Mouse (Mus musculus): ENCODE data around the gene Dido1. TPM values are rescaled to one million over a fixed set of nuclear protein-coding genes. Genes with fewer than 3 reads are reported as not detected.
"Not testable (repeated sequence)": the region's sequence is repeated elsewhere in the genome, so short reads cannot be mapped to it uniquely, and the experiment has no call there.

The Dido1 gene
- polyA plus RNA-seq, 1 experiment from 2014 or later: 15.8 TPM

DNA sequence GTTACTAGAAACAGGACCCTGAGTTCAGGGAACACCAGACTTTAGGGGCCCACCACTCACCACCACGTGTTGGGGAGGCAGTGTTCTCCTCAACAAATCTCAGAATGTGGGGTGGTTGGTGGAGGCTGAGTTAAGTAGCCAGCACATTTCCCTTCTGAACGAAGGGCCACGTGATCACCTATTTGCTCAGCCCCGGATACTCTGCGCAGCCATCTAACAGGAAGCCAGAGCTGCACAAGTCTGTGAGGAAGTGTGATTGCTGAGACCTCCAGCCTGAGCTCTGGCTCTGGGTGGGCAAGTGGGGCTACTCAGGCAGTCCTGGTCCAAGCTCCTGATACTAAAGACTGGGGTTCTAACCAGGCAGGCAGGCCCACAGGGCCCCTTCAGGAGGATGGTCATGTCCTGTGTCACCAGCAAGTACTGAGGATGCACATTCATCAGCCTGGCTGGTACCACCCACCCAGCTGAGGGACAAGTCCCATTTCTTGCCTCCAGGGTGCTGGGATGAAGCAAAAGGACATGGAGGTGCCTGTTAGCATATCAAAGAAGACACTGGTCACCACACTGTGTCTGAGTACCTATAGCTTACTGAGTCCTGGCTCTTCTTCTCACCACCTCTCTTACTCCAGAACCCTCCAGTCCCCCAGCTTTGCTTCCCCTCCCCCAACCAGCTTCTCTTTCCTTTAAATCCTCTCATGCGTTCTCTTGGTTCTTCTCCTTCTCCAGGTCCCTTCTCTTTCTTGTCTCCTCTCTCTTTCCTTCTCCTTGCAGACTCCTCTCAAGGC, 17.1 kb upstream of the Dido1 start:
- Histone ChIP-seq H3K4me3 (ENCODE audit: low read length) (no peak overlapping the region), H3K4me2 (ENCODE audit: low read depth, low read length) (no peak overlapping the region), H3K36me3 (ENCODE audit: control insufficient read depth, insufficient read depth) (peaks cover 10% of the 10 kb centered on the region), H3K9me3 (replicated peaks; ENCODE audit: control insufficient read depth, low read length) (no peaks in the 10 kb centered on the region), H3K27ac (ENCODE audit: low read length) (no peak overlapping the region), H3K9ac (ENCODE audit: low read length) (no peak overlapping the region), H3K4me1 (ENCODE audit: control insufficient read depth, insufficient read depth, low read length) (peaks cover 8% of the 10 kb centered on the region), H3K27me3 (ENCODE audit: control insufficient read depth, insufficient read depth, low read length) (no peaks in the 10 kb centered on the region)
- WGBS: 58% methylated on average over 6 of the region's 6 CpGs
- 0 out of 2 replicates have a peak, but pooled peaks have one; percentile 29 for ATAC-seq (replicated peaks; ENCODE audit: extremely low read depth, insufficient read depth, low FRiP score)

DNA sequence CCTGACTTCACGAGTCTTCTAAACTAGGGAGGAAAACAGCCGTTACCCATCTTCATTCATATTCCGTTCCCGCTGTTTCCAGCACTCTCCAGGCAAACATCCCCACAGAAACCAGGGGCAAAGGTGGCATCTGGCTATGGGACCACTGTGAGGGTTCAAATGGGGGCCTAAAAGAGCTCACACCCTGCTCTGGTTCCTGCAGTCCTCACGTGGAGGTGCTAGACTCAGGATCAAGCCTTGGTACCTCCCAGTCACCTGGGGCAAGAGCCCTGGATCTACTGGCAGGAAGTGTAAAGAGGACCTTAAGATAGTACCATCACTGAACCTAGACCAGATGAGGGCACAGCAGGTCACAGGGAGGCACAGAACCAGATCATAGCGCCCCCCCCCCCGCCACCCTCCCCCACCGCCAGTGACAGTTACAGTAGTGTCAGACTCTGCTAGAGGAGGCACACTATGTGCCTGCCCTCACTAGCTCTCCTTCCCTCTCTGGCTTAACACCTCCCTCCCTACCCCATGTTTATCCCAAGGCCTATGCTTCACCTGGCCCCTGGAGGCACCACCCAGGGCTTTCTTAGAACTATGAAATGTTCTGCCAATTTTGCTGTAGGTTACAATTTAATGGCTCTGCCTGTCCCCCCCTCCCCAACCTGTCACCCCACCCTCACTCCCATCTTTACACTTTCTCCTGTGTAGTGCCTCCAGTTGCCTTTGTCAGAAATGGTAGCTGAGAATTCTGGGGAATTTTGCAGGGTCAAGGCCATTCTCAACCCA, 16.2 kb upstream of the Dido1 start:
- Histone ChIP-seq H3K9me3 (replicated peaks; ENCODE audit: control insufficient read depth, low read length) (no peaks in the 10 kb centered on the region), H3K27me3 (ENCODE audit: control insufficient read depth, insufficient read depth, low read length) (no peaks in the 10 kb centered on the region), H3K4me1 (ENCODE audit: control insufficient read depth, insufficient read depth, low read length) (peaks cover 8% of the 10 kb centered on the region), H3K9ac (ENCODE audit: low read length) (no peak overlapping the region), H3K4me2 (ENCODE audit: low read depth, low read length) (peak overlapping the region; percentile 66), H3K4me3 (ENCODE audit: low read length) (no peak overlapping the region; the same call in 1 of the 2 replicates), H3K27ac (ENCODE audit: low read length) (no peak overlapping the region), H3K36me3 (ENCODE audit: control insufficient read depth, insufficient read depth) (peaks cover 18% of the 10 kb centered on the region)
- ATAC-seq (replicated peaks; ENCODE audit: extremely low read depth, insufficient read depth, low FRiP score): no peak
- WGBS: 18% methylated on average over 7 of the region's 8 CpGs

DNA sequence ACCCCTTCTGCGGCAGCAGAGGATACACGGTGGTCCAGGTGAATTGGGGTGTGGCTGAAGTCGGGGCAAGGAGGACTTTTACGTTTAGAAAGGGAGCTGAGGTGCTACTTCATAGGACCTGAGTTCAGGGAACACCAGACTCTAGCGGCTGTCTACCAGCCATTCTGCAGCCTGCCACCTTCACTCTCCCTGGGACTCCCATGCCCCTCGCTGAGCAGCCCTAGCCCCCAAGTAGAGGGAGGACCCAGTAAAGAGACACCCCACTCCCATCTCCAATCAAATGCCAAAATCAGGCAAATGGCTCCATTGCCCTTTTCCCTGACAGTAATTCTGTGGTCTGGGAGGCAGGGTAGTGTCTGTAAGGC, 15.6 kb upstream of the Dido1 start:
- Histone ChIP-seq H3K27ac (ENCODE audit: low read length) (no peak overlapping the region), H3K4me3 (ENCODE audit: low read length) (peak overlapping the region; percentile 35), H3K36me3 (ENCODE audit: control insufficient read depth, insufficient read depth) (peaks cover 25% of the 10 kb centered on the region), H3K4me2 (ENCODE audit: low read depth, low read length) (peak overlapping the region; percentile 66), H3K4me1 (ENCODE audit: control insufficient read depth, insufficient read depth, low read length) (peaks cover 8% of the 10 kb centered on the region), H3K9ac (ENCODE audit: low read length) (peak overlapping the region; percentile 59), H3K9me3 (replicated peaks; ENCODE audit: control insufficient read depth, low read length) (no peaks in the 10 kb centered on the region), H3K27me3 (ENCODE audit: control insufficient read depth, insufficient read depth, low read length) (no peaks in the 10 kb centered on the region)
- no peak; the same call in 1 of the 2 replicates for ATAC-seq (replicated peaks; ENCODE audit: extremely low read depth, insufficient read depth, low FRiP score)
- 6% methylated on average over 6 of the region's 6 CpGs for WGBS

DNA sequence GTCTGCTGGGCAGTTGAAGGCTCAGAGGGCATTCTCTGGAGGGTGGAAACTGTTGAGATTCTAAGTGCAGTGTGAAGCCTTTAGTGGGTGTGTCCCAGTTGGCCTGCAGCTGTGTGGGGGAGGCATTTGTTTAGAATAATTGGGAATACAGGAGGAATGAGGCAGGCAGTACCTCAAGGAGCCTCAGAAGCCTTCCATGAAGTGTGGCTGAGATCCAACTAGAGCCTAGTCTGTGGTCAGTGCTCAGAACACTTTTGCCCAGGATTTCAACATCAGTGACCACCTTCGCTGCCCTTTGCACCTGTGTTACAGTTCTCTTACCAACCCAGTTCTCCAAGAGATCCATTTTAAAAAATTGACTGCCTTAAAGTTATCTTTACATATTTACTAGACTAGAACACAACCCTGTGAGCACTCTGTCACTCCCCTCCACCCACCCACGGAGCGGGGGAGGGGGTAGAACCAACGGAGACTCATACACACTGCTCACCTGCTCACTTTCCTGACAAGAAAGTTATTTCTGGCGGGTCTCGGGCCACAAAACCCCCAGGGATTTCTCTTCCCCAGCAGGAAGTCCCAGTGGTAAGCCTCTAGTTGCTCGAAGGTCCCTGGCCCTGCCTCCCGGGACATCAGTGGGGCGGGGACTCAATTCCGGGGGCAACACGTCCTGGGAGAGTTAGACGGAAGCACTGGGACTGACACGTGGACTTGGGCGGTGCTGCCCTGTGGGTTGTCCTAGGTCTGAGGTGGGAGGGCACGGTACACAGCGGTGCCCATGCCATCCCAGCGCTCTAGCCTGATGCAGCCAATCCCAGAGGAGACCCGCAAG, 15.0 kb upstream of the Dido1 start, which contains the start of gene Slc17a9:
Gene Slc17a9 (plus strand): TSS at position 679 of the 829 bp plus-strand sequence.
- Histone ChIP-seq H3K4me1 (ENCODE audit: control insufficient read depth, insufficient read depth, low read length) (peaks cover 8% of the 10 kb centered on the region), H3K9me3 (replicated peaks; ENCODE audit: control insufficient read depth, low read length) (no peaks in the 10 kb centered on the region), H3K4me3 (ENCODE audit: low read length) (peak within 1 kb of the TSS; percentile 35), H3K27me3 (ENCODE audit: control insufficient read depth, insufficient read depth, low read length) (no peaks in the 10 kb centered on the region), H3K27ac (ENCODE audit: low read length) (no peak within 1 kb of the TSS), H3K4me2 (ENCODE audit: low read depth, low read length) (peak within 1 kb of the TSS; percentile 66), H3K36me3 (ENCODE audit: control insufficient read depth, insufficient read depth) (peaks cover 28% of the 10 kb centered on the region), H3K9ac (ENCODE audit: low read length) (peak within 1 kb of the TSS; percentile 59)
- peak; percentile 62 for ATAC-seq (replicated peaks; ENCODE audit: extremely low read depth, insufficient read depth, low FRiP score)
- 5% methylated on average over 18 of the region's 18 CpGs for WGBS

DNA sequence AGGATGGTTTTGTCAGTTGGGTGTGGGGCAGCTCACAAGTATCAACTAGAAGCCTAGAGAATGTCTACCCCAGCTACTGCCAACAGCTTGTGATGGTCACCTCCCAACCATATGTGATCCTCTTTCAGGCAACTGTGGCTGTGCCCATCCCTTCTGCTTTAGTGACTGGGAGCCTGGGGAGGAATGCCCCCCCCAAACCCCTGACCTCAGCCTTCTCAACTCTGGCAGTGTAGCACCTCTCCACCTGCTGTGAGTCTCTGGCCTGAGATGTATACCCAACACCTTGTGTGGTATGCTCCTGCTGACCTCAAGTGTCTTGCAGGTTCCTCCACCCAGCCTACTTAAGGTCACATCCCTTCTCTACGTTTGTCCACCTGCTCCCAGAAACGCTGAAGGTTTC, 14.1 kb upstream of the Dido1 start:
- no peak for ATAC-seq (replicated peaks; ENCODE audit: extremely low read depth, insufficient read depth, low FRiP score)
- no peak overlapping the region for H3K4me2 ChIP-seq (ENCODE audit: low read depth, low read length)
- WGBS: 65% methylated on average over 2 of the region's 2 CpGs
- no peak overlapping the region for H3K4me3 ChIP-seq (ENCODE audit: low read length)
- no peaks in the 10 kb centered on the region for H3K27me3 ChIP-seq (ENCODE audit: control insufficient read depth, insufficient read depth, low read length)
- no peak overlapping the region for H3K9ac ChIP-seq (ENCODE audit: low read length)
- H3K27ac ChIP-seq (ENCODE audit: low read length): no peak overlapping the region
- no peaks in the 10 kb centered on the region for H3K9me3 ChIP-seq (replicated peaks; ENCODE audit: control insufficient read depth, low read length)
- H3K4me1 ChIP-seq (ENCODE audit: control insufficient read depth, insufficient read depth, low read length): peaks cover 8% of the 10 kb centered on the region
- peaks cover 31% of the 10 kb centered on the region for H3K36me3 ChIP-seq (ENCODE audit: control insufficient read depth, insufficient read depth)

DNA sequence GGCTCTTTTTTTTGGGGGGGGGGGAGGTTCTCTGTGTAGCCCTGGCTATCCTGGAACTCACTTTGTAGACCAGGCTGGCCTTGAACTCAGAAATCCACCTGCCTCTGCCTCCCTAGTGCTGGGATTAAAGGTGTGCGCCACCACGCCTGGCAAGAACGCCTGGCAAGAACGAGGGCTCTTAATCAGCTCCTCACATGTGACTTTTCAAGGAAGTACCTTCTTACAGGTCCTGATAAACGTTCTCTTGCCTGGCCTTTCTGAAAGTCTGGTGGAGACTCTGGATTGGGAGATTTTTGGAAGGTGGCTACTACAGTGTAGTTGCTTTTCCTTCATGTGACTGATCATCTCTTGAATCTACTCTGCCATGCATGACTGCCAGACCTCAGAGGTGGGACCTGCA, 12.9 kb upstream of the Dido1 start:
- H3K36me3 ChIP-seq (ENCODE audit: control insufficient read depth, insufficient read depth): peaks cover 42% of the 10 kb centered on the region
- not testable (repeated sequence) for ATAC-seq (replicated peaks; ENCODE audit: extremely low read depth, insufficient read depth, low FRiP score); H3K9me3 ChIP-seq (replicated peaks; ENCODE audit: control insufficient read depth, low read length); H3K4me2 ChIP-seq (ENCODE audit: low read depth, low read length); H3K27me3 ChIP-seq (ENCODE audit: control insufficient read depth, insufficient read depth, low read length); H3K4me3 ChIP-seq (ENCODE audit: low read length); H3K4me1 ChIP-seq (ENCODE audit: control insufficient read depth, insufficient read depth, low read length); H3K9ac ChIP-seq (ENCODE audit: low read length); H3K27ac ChIP-seq (ENCODE audit: low read length)
- 77% methylated on average over 5 of the region's 5 CpGs for whole genome bisulfite sequencing

DNA sequence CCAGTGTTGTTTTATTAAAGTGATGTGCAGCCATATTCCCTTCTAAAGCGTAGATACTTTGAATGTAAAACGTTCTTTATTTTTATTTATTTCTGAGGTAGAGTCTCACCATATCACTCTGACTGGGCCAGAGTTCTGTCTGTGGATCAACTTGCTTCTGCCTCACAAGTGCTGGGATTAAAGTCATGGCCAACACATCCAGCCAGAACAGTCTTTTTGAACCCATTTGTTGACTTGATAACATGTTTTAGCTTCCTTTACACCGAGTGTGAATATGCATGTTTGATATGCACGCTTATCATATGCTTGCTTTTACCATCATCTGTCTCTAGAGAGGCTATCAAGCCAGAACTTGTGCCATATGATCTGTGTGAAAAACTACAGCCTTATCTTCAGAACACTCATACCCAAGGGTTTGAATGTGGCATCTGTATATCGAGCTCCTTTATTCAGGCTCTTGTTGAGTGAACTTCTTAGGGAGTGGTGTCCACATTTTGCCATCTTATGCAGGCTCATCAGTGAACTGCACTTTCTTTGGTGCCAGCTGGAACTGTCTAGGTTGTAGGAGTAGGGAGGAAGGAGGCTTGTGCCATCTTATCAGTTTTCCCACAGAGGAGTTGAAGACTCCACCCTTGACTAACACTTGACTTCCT, 2.4 kb upstream of the Dido1 start:
- Histone ChIP-seq H3K36me3 (ENCODE audit: control insufficient read depth, insufficient read depth) (peaks cover 18% of the 10 kb centered on the region), H3K27ac (ENCODE audit: low read length) (no peak overlapping the region), H3K4me3 (ENCODE audit: low read length) (no peak overlapping the region), H3K4me1 (ENCODE audit: control insufficient read depth, insufficient read depth, low read length) (peaks cover 22% of the 10 kb centered on the region), H3K4me2 (ENCODE audit: low read depth, low read length) (no peak overlapping the region), H3K9ac (ENCODE audit: low read length) (no peak overlapping the region), H3K9me3 (replicated peaks; ENCODE audit: control insufficient read depth, low read length) (no peaks in the 10 kb centered on the region), H3K27me3 (ENCODE audit: control insufficient read depth, insufficient read depth, low read length) (no peaks in the 10 kb centered on the region)
- no peak for ATAC-seq (replicated peaks; ENCODE audit: extremely low read depth, insufficient read depth, low FRiP score)
- WGBS: 82% methylated on average over 5 of the region's 5 CpGs

DNA sequence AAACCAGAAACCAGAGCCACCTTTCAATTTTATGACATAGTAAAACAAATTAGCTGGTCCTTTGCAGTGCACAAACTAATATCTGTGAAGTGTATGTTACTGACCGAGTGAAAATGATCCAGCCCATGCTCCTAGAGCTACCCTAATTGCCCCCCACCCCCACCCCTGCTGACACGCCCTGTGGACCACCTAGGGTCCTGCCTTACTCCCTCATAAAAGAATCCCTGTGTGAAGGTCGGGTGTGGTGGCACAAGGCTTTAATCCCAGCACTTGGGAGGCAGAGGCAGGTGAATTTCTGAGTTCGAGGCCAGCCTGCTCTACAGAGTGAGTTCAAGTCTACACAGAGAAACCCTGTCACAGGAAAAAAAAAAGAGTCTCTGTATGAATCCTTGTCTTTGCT, 1.7 kb upstream of the Dido1 start:
- Histone ChIP-seq H3K9me3 (replicated peaks; ENCODE audit: control insufficient read depth, low read length) (no peaks in the 10 kb centered on the region), H3K9ac (ENCODE audit: low read length) (no peak overlapping the region; the same call in none of the 2 replicates), H3K27me3 (ENCODE audit: control insufficient read depth, insufficient read depth, low read length) (no peaks in the 10 kb centered on the region), H3K4me1 (ENCODE audit: control insufficient read depth, insufficient read depth, low read length) (peaks cover 22% of the 10 kb centered on the region), H3K4me2 (ENCODE audit: low read depth, low read length) (peak overlapping the region; percentile 84), H3K27ac (ENCODE audit: low read length) (no peak overlapping the region), H3K4me3 (ENCODE audit: low read length) (peak overlapping the region; percentile 100), H3K36me3 (ENCODE audit: control insufficient read depth, insufficient read depth) (peaks cover 14% of the 10 kb centered on the region)
- WGBS: 67% methylated on average over 4 of the region's 4 CpGs
- no peak for ATAC-seq (replicated peaks; ENCODE audit: extremely low read depth, insufficient read depth, low FRiP score)
